Mouse (Mus musculus): ENCODE measurements around the gene Atp8a2.

The Atp8a2 gene

GRCm38 (mm10) chr14:60163367-60163766 is 33.6 kb downstream of the Atp8a2 start:
- in situ Hi-C loops (cut with MseI, MboI) = no loop called here

- in situ Hi-C loops (cut with MseI, MboI) = no loop called here
Measured at GRCm38 (mm10) chr14:60152373-60152772, 44.6 kb downstream of the Atp8a2 start.

GRCm38 (mm10) chr14:60148893-60149292 is 48.1 kb downstream of the Atp8a2 start:
- in situ Hi-C loops (cut with MseI, MboI) = loop anchor here in 1 of 2 experiments (10.0 kb wide), 1 partner anchor 56 kb away; no protein-coding TSS in a partner anchor

- in situ Hi-C loops (cut with MseI, MboI) = loop anchor here in 1 of 2 experiments (10.0 kb wide), 1 partner anchor 62 kb away; no protein-coding TSS in a partner anchor
Measured at GRCm38 (mm10) chr14:60143234-60143633, 53.7 kb downstream of the Atp8a2 start.

- in situ Hi-C loops (cut with MseI, MboI) = no loop called here
Measured at GRCm38 (mm10) chr14:60138339-60138738, 58.6 kb downstream of the Atp8a2 start.

GRCm38 (mm10) chr14:60137812-60138211 is 59.2 kb downstream of the Atp8a2 start:
- in situ Hi-C loops (cut with MseI, MboI) = no loop called here

GRCm38 (mm10) chr14:60135801-60136200 is 61.2 kb downstream of the Atp8a2 start:
- in situ Hi-C loops (cut with MseI, MboI) = no loop called here

- in situ Hi-C loops (cut with MseI, MboI) = no loop called here
Measured at GRCm38 (mm10) chr14:60134720-60135119, 62.3 kb downstream of the Atp8a2 start.

GRCm38 (mm10) chr14:60131196-60131876 is 65.6 kb downstream of the Atp8a2 start:
- in situ Hi-C loops (cut with MseI, MboI) = no loop called here

GRCm38 (mm10) chr14:60129564-60129963 is 67.4 kb downstream of the Atp8a2 start:
- in situ Hi-C loops (cut with MseI, MboI) = no loop called here

- in situ Hi-C loops (cut with MseI, MboI) = no loop called here
Measured at GRCm38 (mm10) chr14:60125202-60125601, 71.8 kb downstream of the Atp8a2 start.

GRCm38 (mm10) chr14:60121572-60121971 is 75.4 kb downstream of the Atp8a2 start:
- in situ Hi-C loops (cut with MseI, MboI) = no loop called here

- in situ Hi-C loops (cut with MseI, MboI) = no loop called here
Measured at GRCm38 (mm10) chr14:60117792-60118585, 79.0 kb downstream of the Atp8a2 start.

GRCm38 (mm10) chr14:60086808-60087725 is 109.9 kb downstream of the Atp8a2 start:
- in situ Hi-C loops (cut with MseI, MboI) = no loop called here

- in situ Hi-C loops (cut with MseI, MboI) = no loop called here
Measured at GRCm38 (mm10) chr14:60086254-60086807, 110.6 kb downstream of the Atp8a2 start.

- in situ Hi-C loops (cut with MseI, MboI) = no loop called here
Measured at GRCm38 (mm10) chr14:60082771-60083170, 114.2 kb downstream of the Atp8a2 start.

- in situ Hi-C loops (cut with MseI, MboI) = no loop called here
Measured at GRCm38 (mm10) chr14:60072496-60072895, 124.5 kb downstream of the Atp8a2 start.

- in situ Hi-C loops (cut with MseI, MboI) = no loop called here
Measured at GRCm38 (mm10) chr14:60065186-60065585, 131.8 kb downstream of the Atp8a2 start.

GRCm38 (mm10) chr14:60061023-60061422 is 136.0 kb downstream of the Atp8a2 start:
- in situ Hi-C loops (cut with MseI, MboI) = no loop called here

- in situ Hi-C loops (cut with MseI, MboI) = no loop called here
Measured at GRCm38 (mm10) chr14:60058867-60059266, 138.1 kb downstream of the Atp8a2 start.

GRCm38 (mm10) chr14:60055231-60055630 is 141.7 kb downstream of the Atp8a2 start:
- in situ Hi-C loops (cut with MseI, MboI) = no loop called here

Measured in mouse trophoblast stem cell (cell line).